Mouse (Mus musculus): ENCODE results near the gene Drg1. TPM values are rescaled to one million over a fixed set of nuclear protein-coding genes. Genes with fewer than 3 reads are reported as not detected.

Drg1 gene
- polyA plus RNA-seq, 1 experiment from 2014 or later = 229 TPM

- peak; percentile 36 for ATAC-seq (ENCODE audit: insufficient number of reproducible peaks, insufficient read depth, low FRiP score, low TSS enrichment)
- under 1% methylated on average over 41 of the region's 41 CpGs for WGBS
These were observed 22.5 kb upstream of the Drg1 start, which contains the start of gene Patz1 for GRCm38 (mm10) chr11:3288521-3289301. Patz1 (plus strand) TSS chr11:3288874.

DNA sequence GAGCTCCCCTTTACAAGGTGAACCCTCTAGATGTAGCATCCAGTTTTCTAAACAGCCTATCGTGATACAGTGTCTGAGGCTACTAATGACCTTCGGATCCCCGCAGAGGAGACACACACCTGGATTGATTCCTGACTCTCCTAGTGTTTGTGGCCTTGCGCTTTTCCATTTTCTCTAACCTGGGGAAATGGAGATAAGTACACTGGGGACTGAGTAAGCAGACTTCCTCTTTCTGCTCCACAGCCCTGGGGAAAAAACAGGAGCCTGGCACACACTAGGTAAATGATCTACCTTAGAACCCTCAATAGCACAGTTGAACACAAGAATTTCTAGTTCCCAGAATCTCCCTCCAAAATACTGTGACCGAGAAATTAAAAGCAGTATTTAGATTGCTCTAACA, 21.7 kb upstream of the Drg1 start:
- Histone ChIP-seq H3K9ac (peak overlapping the region; percentile 96; the same call in 1 of the 2 replicates), H3K4me3 (peak overlapping the region; percentile 85), H3K9me3 (no peaks in the 10 kb centered on the region), H3K4me2 (replicated peaks) (peak overlapping the region; percentile 98), H3K36me3 (no peaks in the 10 kb centered on the region; the same call in 1 of the 2 replicates), H3K27me3 (no peaks in the 10 kb centered on the region), H3K27ac (no peak overlapping the region), H3K4me1 (peaks cover 9% of the 10 kb centered on the region)
- 61% methylated on average over 5 of the region's 5 CpGs for WGBS
- ATAC-seq (ENCODE audit: insufficient number of reproducible peaks, insufficient read depth, low FRiP score, low TSS enrichment) = no peak

More at GRCm38 (mm10) chr11:3288521-3289301, 22.5 kb upstream of the Drg1 start, which contains the start of gene Patz1:
- H3K27me3 ChIP-seq = no peaks in the 10 kb centered on the region
- H3K4me1 ChIP-seq = peaks cover 17% of the 10 kb centered on the region
- H3K9me3 ChIP-seq = no peaks in the 10 kb centered on the region
- peak within 1 kb of the TSS; percentile 96 for H3K9ac ChIP-seq
- H3K4me3 ChIP-seq = peak within 1 kb of the TSS; percentile 85
- peaks cover 6% of the 10 kb centered on the region for H3K36me3 ChIP-seq
- H3K27ac ChIP-seq = peak within 1 kb of the TSS; percentile 100
- H3K4me2 ChIP-seq (replicated peaks) = peak within 1 kb of the TSS; percentile 98

- H3K27me3 ChIP-seq = no peaks in the 10 kb centered on the region
- ATAC-seq (ENCODE audit: insufficient number of reproducible peaks, insufficient read depth, low FRiP score, low TSS enrichment) = no peak
These were observed 20.9 kb upstream of the Drg1 start for GRCm38 (mm10) chr11:3287131-3287530.

DNA sequence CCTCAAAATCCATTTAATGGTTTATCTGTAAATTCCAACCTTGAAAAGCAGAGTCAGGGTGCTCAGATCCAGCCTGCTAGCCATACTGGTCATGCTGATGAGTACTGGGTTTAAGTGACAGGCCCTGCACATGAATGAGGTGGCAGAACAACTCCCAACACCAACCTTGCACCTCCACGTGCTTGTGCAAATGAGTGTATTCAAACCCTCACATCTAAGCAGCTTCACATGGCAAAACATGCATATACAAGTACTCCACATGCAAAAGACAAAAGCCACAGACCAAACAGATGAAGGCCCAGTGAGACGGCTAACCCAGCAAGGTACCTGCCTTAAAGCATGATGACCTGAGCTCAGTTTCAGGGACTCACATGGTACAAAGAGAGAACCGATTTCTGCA, 19.7 kb upstream of the Drg1 start:
- no peaks in the 10 kb centered on the region for H3K36me3 ChIP-seq
- H3K9ac ChIP-seq = no peak overlapping the region
- no peak overlapping the region for H3K27ac ChIP-seq
- H3K4me1 ChIP-seq = peaks cover 4% of the 10 kb centered on the region; the same call in 1 of the 2 replicates
- H3K4me3 ChIP-seq = no peak overlapping the region
- 0 out of 2 replicates have a peak, but pooled peaks cover 3% of the 10 kb centered on the region for H3K9me3 ChIP-seq
- no peak for ATAC-seq (ENCODE audit: insufficient number of reproducible peaks, insufficient read depth, low FRiP score, low TSS enrichment)
- 78% methylated on average over 3 of the region's 3 CpGs for WGBS
- H3K4me2 ChIP-seq (replicated peaks) = no peak overlapping the region
- H3K27me3 ChIP-seq = no peaks in the 10 kb centered on the region

More at GRCm38 (mm10) chr11:3287131-3287530, 20.9 kb upstream of the Drg1 start:
- WGBS = 47% methylated on average over 6 of the region's 6 CpGs
- peaks cover 4% of the 10 kb centered on the region; the same call in 1 of the 2 replicates for H3K4me1 ChIP-seq
- H3K4me2 ChIP-seq (replicated peaks) = no peak overlapping the region
- H3K27ac ChIP-seq = no peak overlapping the region
- no peak overlapping the region for H3K4me3 ChIP-seq
- H3K36me3 ChIP-seq = no peaks in the 10 kb centered on the region; the same call in 1 of the 2 replicates
- 0 out of 2 replicates have a peak, but pooled peaks cover 3% of the 10 kb centered on the region for H3K9me3 ChIP-seq
- H3K9ac ChIP-seq = no peak overlapping the region

GRCm38 (mm10) chr11:3283645-3284044, 17.4 kb upstream of the Drg1 start:
- WGBS = 90% methylated on average over 6 of the region's 6 CpGs
- Histone ChIP-seq H3K36me3 (no peaks in the 10 kb centered on the region), H3K27me3 (no peaks in the 10 kb centered on the region), H3K4me2 (replicated peaks) (no peak overlapping the region), H3K9ac (no peak overlapping the region), H3K9me3 (0 out of 2 replicates have a peak, but pooled peaks cover 7% of the 10 kb centered on the region), H3K4me3 (no peak overlapping the region), H3K27ac (no peak overlapping the region), H3K4me1 (peaks cover 4% of the 10 kb centered on the region; the same call in 1 of the 2 replicates)
- ATAC-seq (ENCODE audit: insufficient number of reproducible peaks, insufficient read depth, low FRiP score, low TSS enrichment) = no peak

- Histone ChIP-seq H3K27me3 (no peaks in the 10 kb centered on the region), H3K4me3 (no peak overlapping the region), H3K9ac (no peak overlapping the region), H3K4me2 (replicated peaks) (no peak overlapping the region), H3K9me3 (0 out of 2 replicates have a peak, but pooled peaks cover 7% of the 10 kb centered on the region), H3K27ac (no peak overlapping the region), H3K4me1 (peaks cover 4% of the 10 kb centered on the region; the same call in 1 of the 2 replicates), H3K36me3 (no peaks in the 10 kb centered on the region)
- no peak for ATAC-seq (ENCODE audit: insufficient number of reproducible peaks, insufficient read depth, low FRiP score, low TSS enrichment)
- WGBS = 71% methylated on average over 6 of the region's 6 CpGs
These were observed 16.7 kb upstream of the Drg1 start for GRCm38 (mm10) chr11:3282887-3283286.

DNA sequence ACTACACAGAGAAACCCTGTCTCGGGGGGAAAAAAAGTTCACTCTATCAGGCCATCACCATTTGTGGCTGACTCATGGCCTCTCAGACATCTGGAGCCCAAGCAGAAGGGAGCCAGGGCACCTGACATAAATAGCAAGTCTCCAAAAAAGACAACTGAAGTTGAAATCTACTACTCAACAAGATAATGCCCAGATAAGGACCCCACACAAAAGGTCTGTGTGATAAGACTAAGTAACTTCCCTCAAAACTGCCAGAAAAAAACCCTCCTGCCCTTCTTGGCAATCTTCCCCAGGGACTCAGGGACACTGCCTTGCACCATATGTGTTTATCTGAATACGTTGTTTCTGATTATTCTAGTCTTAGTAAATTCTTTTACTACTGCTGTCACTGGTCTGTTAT, 13.5 kb upstream of the Drg1 start:
- no peaks in the 10 kb centered on the region for H3K36me3 ChIP-seq
- 0 out of 2 replicates have a peak, but pooled peaks cover 7% of the 10 kb centered on the region for H3K9me3 ChIP-seq
- no peaks in the 10 kb centered on the region for H3K4me1 ChIP-seq
- H3K4me2 ChIP-seq (replicated peaks) = no peak overlapping the region
- H3K27ac ChIP-seq = no peak overlapping the region
- no peak for ATAC-seq (ENCODE audit: insufficient number of reproducible peaks, insufficient read depth, low FRiP score, low TSS enrichment)
- no peaks in the 10 kb centered on the region for H3K27me3 ChIP-seq
- WGBS = 85% methylated on average over 2 of the region's 2 CpGs
- no peak overlapping the region for H3K4me3 ChIP-seq
- no peak overlapping the region for H3K9ac ChIP-seq

GRCm38 (mm10) chr11:3278351-3278750, 12.1 kb upstream of the Drg1 start:
- 57% methylated on average over 5 of the region's 5 CpGs for WGBS
- H3K27me3 ChIP-seq = no peaks in the 10 kb centered on the region

GRCm38 (mm10) chr11:3269241-3269640, 3.0 kb upstream of the Drg1 start:
- peaks cover under 1% of the 10 kb centered on the region; the same call in 1 of the 2 replicates for H3K36me3 ChIP-seq
- H3K4me3 ChIP-seq = no peak overlapping the region
- H3K9me3 ChIP-seq = no peaks in the 10 kb centered on the region
- no peak overlapping the region for H3K9ac ChIP-seq
- H3K27me3 ChIP-seq = no peaks in the 10 kb centered on the region
- H3K4me1 ChIP-seq = peaks cover 10% of the 10 kb centered on the region
- 29% methylated on average over 4 of the region's 4 CpGs for WGBS
- no peak overlapping the region for H3K4me2 ChIP-seq (replicated peaks)
- no peak overlapping the region for H3K27ac ChIP-seq
- ATAC-seq (ENCODE audit: insufficient number of reproducible peaks, insufficient read depth, low FRiP score, low TSS enrichment) = no peak

More at GRCm38 (mm10) chr11:3278351-3278750, 12.1 kb upstream of the Drg1 start:
- Histone ChIP-seq H3K9ac (no peak overlapping the region), H3K9me3 (0 out of 2 replicates have a peak, but pooled peaks cover 7% of the 10 kb centered on the region), H3K36me3 (no peaks in the 10 kb centered on the region), H3K27ac (no peak overlapping the region), H3K4me2 (replicated peaks) (no peak overlapping the region), H3K4me1 (no peaks in the 10 kb centered on the region), H3K4me3 (no peak overlapping the region)
- ATAC-seq (ENCODE audit: insufficient number of reproducible peaks, insufficient read depth, low FRiP score, low TSS enrichment) = no peak

- Histone ChIP-seq H3K4me3 (peak overlapping the region; percentile 76), H3K36me3 (peaks cover 19% of the 10 kb centered on the region), H3K27ac (no peak overlapping the region), H3K4me2 (replicated peaks) (peak overlapping the region; percentile 71), H3K4me1 (peaks cover 16% of the 10 kb centered on the region), H3K9ac (peak overlapping the region; percentile 91; the same call in 1 of the 2 replicates), H3K9me3 (no peaks in the 10 kb centered on the region), H3K27me3 (no peaks in the 10 kb centered on the region)
- no peak for ATAC-seq (ENCODE audit: insufficient number of reproducible peaks, insufficient read depth, low FRiP score, low TSS enrichment)
- 51% methylated on average over 7 of the region's 7 CpGs for WGBS
These were observed 918 bp upstream of the Drg1 start for GRCm38 (mm10) chr11:3267133-3267532.

GRCm38 (mm10) chr11:3265291-3266078, 730 bp downstream of the Drg1 start:
- Histone ChIP-seq H3K4me1 (peaks cover 16% of the 10 kb centered on the region), H3K9ac (peak overlapping the region; percentile 91), H3K36me3 (peaks cover 32% of the 10 kb centered on the region), H3K4me2 (replicated peaks) (peak overlapping the region; percentile 71), H3K9me3 (no peaks in the 10 kb centered on the region), H3K4me3 (peak overlapping the region; percentile 76), H3K27me3 (no peaks in the 10 kb centered on the region), H3K27ac (peak overlapping the region; percentile 96)
- ATAC-seq (ENCODE audit: insufficient number of reproducible peaks, insufficient read depth, low FRiP score, low TSS enrichment) = peak; percentile 32; the same call in 1 of the 2 replicates
- 1% methylated on average over 26 of the region's 26 CpGs for WGBS
